Mouse (Mus musculus): ENCODE measurements around the gene Megf9.

DNA sequence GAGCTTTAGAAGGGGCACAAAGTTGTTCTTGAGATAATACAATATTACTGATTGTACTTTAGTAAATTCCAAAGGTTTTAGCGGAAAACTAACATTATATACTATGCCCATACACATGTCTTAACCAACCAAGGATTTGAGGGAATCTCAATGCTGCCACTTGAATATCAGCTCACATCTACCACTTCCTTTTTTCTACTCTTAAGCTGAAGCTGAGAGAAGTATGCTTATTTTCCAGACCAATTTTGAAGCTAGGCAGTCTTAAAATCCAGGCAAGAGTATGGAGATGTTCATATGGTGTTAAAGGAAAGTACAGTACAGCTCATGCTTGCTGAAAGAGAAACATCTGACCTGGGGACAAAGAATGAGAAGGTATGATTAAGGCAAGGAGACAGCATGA lies 26.6 kb downstream of the Megf9 start:
- TF ChIP-seq POLR2A (IDR thresholded peaks at IDR 0.05; ENCODE audit: insufficient read depth, low read length) (no peak), EP300 (IDR thresholded peaks at IDR 0.05; ENCODE audit: insufficient read depth, low read depth, low read length) (no peak)
